Mouse (Mus musculus): ENCODE results near the gene Arl3.

DNA sequence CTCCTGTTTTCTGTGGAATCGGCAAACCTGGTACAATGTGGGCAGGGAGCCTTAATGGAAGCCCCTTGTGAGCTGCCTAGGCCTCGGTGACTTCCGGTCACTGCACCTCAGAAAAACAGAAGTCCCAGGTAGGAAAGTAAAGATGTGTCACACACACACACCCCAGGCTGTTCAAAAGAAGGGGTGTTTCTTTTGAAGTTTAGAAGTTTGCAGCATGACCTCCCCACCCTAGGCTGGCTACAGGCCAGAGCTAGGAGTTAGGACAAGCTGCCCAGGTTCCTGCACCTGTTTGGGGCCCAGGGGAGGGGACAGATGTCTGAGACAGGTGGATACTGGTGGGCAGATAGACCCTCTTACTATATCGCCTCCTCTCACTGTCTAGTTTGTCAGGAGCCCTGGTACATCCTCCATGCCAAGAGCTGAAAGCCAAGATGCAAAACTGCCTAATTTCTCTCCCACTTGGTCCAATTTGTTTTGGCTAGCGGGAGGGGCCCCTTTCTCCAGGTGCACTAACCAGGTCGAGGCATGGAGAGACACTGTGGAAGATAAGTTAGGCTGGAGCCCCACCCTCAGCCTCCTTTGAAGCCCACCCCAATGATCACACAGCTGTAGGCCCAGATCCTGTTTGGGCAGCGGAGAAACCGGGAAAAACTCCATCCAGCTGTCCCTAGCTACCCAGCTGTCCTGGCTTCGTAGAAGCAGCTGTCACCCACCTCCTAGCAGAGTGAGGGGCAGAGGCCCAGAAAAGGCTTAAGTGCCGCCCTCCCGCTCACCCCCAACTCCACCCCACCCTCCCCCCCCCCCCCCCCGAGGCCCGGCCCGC, 55.3 kb downstream of the Arl3 start:
- TF ChIP-seq CHD2 (IDR thresholded peaks at IDR 0.05; ENCODE audit: low read depth, low read length) = no peak
- TF ChIP-seq MAFK (IDR thresholded peaks at IDR 0.05; ENCODE audit: insufficient read depth, low read depth, low read length) = no peak
- TF ChIP-seq HCFC1 (IDR thresholded peaks at IDR 0.05; ENCODE audit: borderline replicate concordance, insufficient read depth, low read length) = no peak

Data from ES-E14 (cell line).